Mouse (Mus musculus) forebrain, postnatal 0 days (tissue): ENCODE results near the gene Dand5. TPM values are rescaled to one million over a fixed set of nuclear protein-coding genes. Genes with fewer than 3 reads are reported as not detected.
A peak's percentile ranks its signal among the peaks of the same experiment; 100 is the strongest.

Experiments used
- ATAC-seq: fragments of 200-750 bp; cut with Nextera tagmentation; 2 replicates; pipeline ENCODE4 v1.8.0; 2017; ENCODE audit warnings: mild to moderate bottlenecking, moderate library complexity
- DNase-seq: peaks from one replicate; pipeline ENCODE4 v3.0.0-alpha.2; 2015
- H3K27ac ChIP-seq: fragments of 300-500 bp; sonication (generic); 2 replicates; pipeline ENCODE4 v1.5.1; 2014; ENCODE audit warnings: low read depth, mild to moderate bottlenecking, antibody characterized with exemption, low read length, moderate library complexity, mixed read lengths
- H3K27me3 ChIP-seq: fragments of 300-500 bp; sonication (generic); 2 replicates; pipeline ENCODE4 v1.6.1; 2014; ENCODE audit warnings: mild to moderate bottlenecking, low read length, mixed read lengths; ENCODE audit not compliant: insufficient read depth
- H3K36me3 ChIP-seq: fragments of 300-500 bp; sonication (generic); 2 replicates; pipeline ENCODE4 v1.6.1; 2014; ENCODE audit warnings: mild to moderate bottlenecking, moderate library complexity; ENCODE audit not compliant: insufficient read depth
- H3K4me1 ChIP-seq: fragments of 300-500 bp; sonication (generic); 2 replicates; pipeline ENCODE4 v1.6.1; 2014; ENCODE audit warnings: antibody characterized with exemption; ENCODE audit not compliant: insufficient read depth
- H3K4me2 ChIP-seq: fragments of 300-500 bp; sonication (generic); 2 replicates; pipeline ENCODE4 v1.6.1; 2014; ENCODE audit warnings: low read depth, mild to moderate bottlenecking, moderate library complexity
- H3K4me3 ChIP-seq: fragments of 300-500 bp; sonication (generic); 2 replicates; pipeline ENCODE4 v1.5.1; 2014; ENCODE audit warnings: low read depth, low read length, mixed read lengths
- H3K9ac ChIP-seq: fragments of 300-500 bp; sonication (generic); 2 replicates; pipeline ENCODE4 v1.6.1; 2014; ENCODE audit warnings: mild to moderate bottlenecking
- H3K9me3 ChIP-seq: fragments of 300-500 bp; sonication (generic); 2 replicates; pipeline ENCODE4 v1.6.1; 2016; ENCODE audit warnings: low read length
- CTCF ChIP-seq: sonication (generic); IDR thresholded peaks from 2 replicates; pipeline ENCODE4 v1.5.1; 2016; ENCODE audit warnings: antibody characterized with exemption, control low read depth, low read depth
- WGBS: fragments of 180-500 bp; shearing (Covaris S2); extraction: QIAGEN DNeasy Blood & Tissue Kit; methylation state at CpG from one replicate; pipeline ENCODE4 v1.1.7; 2014; 5-methylcytosine and 5-hydroxymethylcytosine counted together
- polyA plus RNA-seq: library from polyadenylated mRNA; unstranded; fragments of >200 nt; fragmentation: Nextera tagmentation; extraction: Ambion mirVana; gene quantifications from 2 replicates; pipeline ENCODE4 v1.2.1, GENCODE M21; 2015
- total RNA-seq: library from RNA; depleted of rRNA; stranded (reverse); fragments of >200 nt; gene quantifications from 2 replicates; pipeline ENCODE4 v1.2.3, GENCODE M21; 2014

Dand5 gene
- total and polyA plus RNA-seq, 2 experiments from 2014 or later: 6.9 to 10.0 TPM

DNA sequence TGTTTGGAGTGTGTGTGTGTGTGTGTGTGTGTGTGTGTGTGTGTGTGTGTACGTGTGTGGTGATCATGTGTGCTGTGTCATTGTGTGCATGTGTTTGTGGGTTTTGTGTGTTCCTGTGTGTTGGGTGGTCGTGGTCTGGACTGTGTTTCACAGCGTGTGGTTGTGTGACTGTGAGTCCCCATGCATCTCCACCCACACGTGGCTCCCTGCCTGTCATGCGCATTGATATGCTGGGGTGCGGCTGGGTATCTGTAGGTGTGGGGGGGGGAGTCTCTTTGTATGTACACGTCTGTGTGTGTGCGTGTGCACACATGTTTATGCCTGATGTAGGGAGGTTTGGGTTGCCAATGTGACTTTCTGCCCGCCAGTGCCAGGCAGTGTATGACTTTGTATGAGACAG is 29.5 kb downstream of the Dand5 start:
- Histone ChIP-seq H3K4me1 (peaks cover 36% of the 10 kb centered on the region), H3K4me3 (no peak overlapping the region)
- peak; percentile 61 for DNase-seq

DNA sequence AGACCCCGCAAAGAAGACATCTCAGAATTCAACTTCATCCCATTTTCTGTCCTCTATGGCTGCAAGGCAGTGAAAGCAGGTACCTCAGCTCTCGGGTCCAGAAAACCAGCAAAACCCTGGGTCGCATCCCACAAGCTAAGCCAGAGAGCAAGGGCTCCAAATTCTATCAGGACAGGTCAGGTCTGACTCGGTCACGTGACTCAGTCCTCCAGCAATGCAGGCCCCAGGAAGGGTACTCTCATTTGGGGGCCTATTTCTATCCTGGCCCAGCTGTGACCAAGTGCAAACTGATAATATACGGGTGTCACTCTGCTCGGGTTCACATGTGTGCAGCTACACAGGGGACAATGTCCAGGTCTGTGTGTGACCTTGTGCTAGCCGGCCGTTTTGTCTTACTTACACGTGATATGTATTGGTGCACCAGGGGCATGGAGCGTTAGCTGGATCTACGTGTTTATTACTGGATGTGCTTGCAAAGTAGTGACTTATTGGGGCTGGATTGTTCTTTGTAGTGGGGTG is 30.1 kb downstream of the Dand5 start:
- Histone ChIP-seq H3K4me1 (peaks cover 37% of the 10 kb centered on the region), H3K9me3 (no peaks in the 10 kb centered on the region), H3K4me2 (no peak overlapping the region), H3K9ac (no peak overlapping the region), H3K36me3 (no peaks in the 10 kb centered on the region), H3K4me3 (no peak overlapping the region), H3K27ac (peak overlapping the region; percentile 98), H3K27me3 (no peaks in the 10 kb centered on the region)
- no peak for DNase-seq
- no peak for ATAC-seq
- 66% methylated on average over 12 of the region's 12 CpGs for WGBS
- TF ChIP-seq CTCF: no peak

More for the DNA sequence above, 29.5 kb downstream of the Dand5 start:
- Histone ChIP-seq H3K9ac (peak overlapping the region; percentile 51), H3K9me3 (no peaks in the 10 kb centered on the region), H3K27me3 (no peaks in the 10 kb centered on the region), H3K36me3 (no peaks in the 10 kb centered on the region), H3K27ac (peak overlapping the region; percentile 98), H3K4me2 (no peak overlapping the region; the same call in 1 of the 2 replicates)
- 55% methylated on average over 9 of the region's 9 CpGs for WGBS
- TF ChIP-seq CTCF: no peak
- no peak for ATAC-seq

DNA sequence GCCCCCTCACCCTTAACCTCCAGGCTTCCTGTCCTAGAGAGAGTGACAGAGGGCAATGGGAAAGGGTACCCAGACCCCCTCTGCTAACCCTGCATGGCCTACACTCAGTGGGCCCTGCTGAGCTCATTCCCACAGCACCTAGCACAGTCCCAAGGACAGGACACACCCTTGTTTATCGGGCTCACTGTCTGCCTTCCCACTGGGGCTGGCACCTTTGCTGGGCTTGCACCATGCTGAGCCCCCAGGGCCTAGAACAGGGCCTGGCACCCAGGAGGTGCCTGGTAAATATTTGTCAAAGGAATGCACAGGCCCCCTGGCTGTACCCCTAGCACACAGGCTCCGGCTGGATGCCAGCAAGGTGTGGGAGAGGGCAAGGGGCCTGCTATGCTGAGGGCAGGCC is 32.1 kb downstream of the Dand5 start:
- 0 out of 2 replicates have a peak overlapping the region, but pooled peaks have one; percentile 6 for H3K9ac ChIP-seq

DNA sequence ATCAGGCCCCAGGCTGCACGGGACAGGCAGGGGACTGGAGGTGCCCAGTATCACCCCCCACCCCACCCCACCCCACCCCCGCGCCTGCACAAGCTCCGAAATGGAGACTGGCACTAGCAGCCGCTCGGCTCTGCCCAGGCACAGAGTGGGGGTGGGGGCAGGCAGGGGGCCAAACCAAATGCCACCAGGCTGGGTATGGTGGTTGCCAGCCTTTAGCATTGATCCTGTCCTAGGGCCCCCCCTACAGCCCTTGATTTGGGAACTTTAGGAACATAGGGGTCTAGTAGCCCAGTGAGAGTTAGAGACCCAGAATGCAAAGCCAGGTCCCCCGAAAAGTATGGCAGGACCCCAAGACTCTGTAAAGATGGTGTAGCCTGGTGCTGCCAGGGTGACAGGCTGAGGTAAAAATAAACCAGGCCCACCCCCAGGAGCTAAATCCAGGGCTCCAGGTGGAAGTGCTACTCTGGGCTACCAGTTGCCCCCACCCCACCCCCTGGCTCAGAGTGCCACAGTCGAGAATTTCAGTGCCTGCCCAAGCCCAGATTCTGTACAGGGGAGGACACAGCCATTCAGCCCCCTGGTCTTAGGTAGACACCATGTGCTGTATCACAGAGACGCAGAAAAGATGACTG is 32.7 kb downstream of the Dand5 start:
- ATAC-seq: peak; percentile 6; the same call in 1 of the 2 replicates
- H3K9ac ChIP-seq: no peak overlapping the region
- H3K9me3 ChIP-seq: no peaks in the 10 kb centered on the region
- 29% methylated on average over 9 of the region's 9 CpGs for WGBS
- H3K4me2 ChIP-seq: peak overlapping the region; percentile 27
- H3K4me1 ChIP-seq: peaks cover 38% of the 10 kb centered on the region
- no peaks in the 10 kb centered on the region; the same call in 1 of the 2 replicates for H3K27me3 ChIP-seq
- H3K27ac ChIP-seq: peak overlapping the region; percentile 95
- DNase-seq: peak; percentile 68
- H3K4me3 ChIP-seq: no peak overlapping the region
- 0 out of 2 replicates have a peak, but pooled peaks have one; percentile 4 for TF ChIP-seq CTCF
- no peaks in the 10 kb centered on the region for H3K36me3 ChIP-seq

More for the DNA sequence above, 32.1 kb downstream of the Dand5 start:
- H3K27me3 ChIP-seq: no peaks in the 10 kb centered on the region; the same call in 1 of the 2 replicates
- no peaks in the 10 kb centered on the region for H3K9me3 ChIP-seq
- H3K4me2 ChIP-seq: 0 out of 2 replicates have a peak overlapping the region, but pooled peaks have one; percentile 27
- no peak for TF ChIP-seq CTCF
- H3K4me1 ChIP-seq: peaks cover 40% of the 10 kb centered on the region
- peak overlapping the region; percentile 95 for H3K27ac ChIP-seq
- WGBS: 50% methylated on average over 2 of the region's 2 CpGs
- no peak overlapping the region for H3K4me3 ChIP-seq
- DNase-seq (no peak), ATAC-seq (no peak)
- no peaks in the 10 kb centered on the region for H3K36me3 ChIP-seq

DNA sequence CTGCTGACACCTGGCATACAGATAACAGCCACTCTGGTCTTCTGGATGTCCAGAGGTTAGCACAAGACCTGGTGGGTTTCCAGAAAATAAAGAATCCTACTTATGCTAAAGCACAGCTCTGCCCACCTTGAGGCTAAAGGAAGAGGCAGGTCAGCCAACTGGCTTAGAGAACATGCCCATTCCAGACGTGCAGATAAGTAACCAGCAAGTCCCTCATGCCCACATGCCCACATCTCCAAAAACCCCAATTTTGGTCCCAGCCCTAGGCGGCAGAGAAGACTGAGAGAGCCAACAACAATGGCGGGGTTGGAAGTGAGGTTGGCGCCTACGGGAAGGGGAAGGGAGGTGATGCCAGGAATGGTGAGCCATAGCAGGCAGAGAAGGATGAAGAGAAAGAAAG is 33.3 kb downstream of the Dand5 start:
- Histone ChIP-seq H3K36me3 (no peaks in the 10 kb centered on the region), H3K4me1 (peaks cover 39% of the 10 kb centered on the region), H3K27me3 (no peaks in the 10 kb centered on the region; the same call in 1 of the 2 replicates), H3K9ac (no peak overlapping the region), H3K4me3 (no peak overlapping the region), H3K9me3 (no peaks in the 10 kb centered on the region), H3K4me2 (peak overlapping the region; percentile 27), H3K27ac (peak overlapping the region; percentile 95)
- ATAC-seq (no peak), DNase-seq (peak; percentile 48)
- 25% methylated on average over 5 of the region's 5 CpGs for WGBS
- no peak for TF ChIP-seq CTCF

DNA sequence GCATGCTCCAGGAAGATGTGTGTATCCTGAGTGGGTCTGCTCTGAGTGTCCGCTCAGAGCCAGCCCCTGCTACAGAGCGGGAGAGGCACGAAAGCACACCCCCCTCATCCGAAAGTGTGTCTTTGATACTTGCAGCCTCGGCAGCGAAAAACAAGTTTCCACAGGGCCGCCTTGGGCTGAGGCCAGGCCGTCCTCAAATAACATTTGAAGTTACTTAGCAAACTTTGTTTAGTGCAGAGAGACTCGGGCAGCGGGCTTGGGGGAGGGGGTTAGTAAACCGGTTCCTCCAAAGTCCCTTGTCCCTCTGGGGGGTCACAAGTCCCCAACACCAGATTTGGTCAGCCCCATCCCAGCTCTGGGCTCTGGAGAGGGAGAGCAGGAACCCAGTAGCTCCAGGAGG is 33.7 kb downstream of the Dand5 start:
- no peak overlapping the region for H3K9ac ChIP-seq
- WGBS: 11% methylated on average over 11 of the region's 11 CpGs
- DNase-seq (peak; percentile 73), ATAC-seq (no peak)
- H3K4me1 ChIP-seq: peaks cover 38% of the 10 kb centered on the region
- no peaks in the 10 kb centered on the region for H3K36me3 ChIP-seq
- H3K27me3 ChIP-seq: no peaks in the 10 kb centered on the region; the same call in 1 of the 2 replicates
- H3K4me3 ChIP-seq: no peak overlapping the region
- no peaks in the 10 kb centered on the region for H3K9me3 ChIP-seq
- peak overlapping the region; percentile 27; the same call in 1 of the 2 replicates for H3K4me2 ChIP-seq
- no peak for TF ChIP-seq CTCF
- H3K27ac ChIP-seq: peak overlapping the region; percentile 95

DNA sequence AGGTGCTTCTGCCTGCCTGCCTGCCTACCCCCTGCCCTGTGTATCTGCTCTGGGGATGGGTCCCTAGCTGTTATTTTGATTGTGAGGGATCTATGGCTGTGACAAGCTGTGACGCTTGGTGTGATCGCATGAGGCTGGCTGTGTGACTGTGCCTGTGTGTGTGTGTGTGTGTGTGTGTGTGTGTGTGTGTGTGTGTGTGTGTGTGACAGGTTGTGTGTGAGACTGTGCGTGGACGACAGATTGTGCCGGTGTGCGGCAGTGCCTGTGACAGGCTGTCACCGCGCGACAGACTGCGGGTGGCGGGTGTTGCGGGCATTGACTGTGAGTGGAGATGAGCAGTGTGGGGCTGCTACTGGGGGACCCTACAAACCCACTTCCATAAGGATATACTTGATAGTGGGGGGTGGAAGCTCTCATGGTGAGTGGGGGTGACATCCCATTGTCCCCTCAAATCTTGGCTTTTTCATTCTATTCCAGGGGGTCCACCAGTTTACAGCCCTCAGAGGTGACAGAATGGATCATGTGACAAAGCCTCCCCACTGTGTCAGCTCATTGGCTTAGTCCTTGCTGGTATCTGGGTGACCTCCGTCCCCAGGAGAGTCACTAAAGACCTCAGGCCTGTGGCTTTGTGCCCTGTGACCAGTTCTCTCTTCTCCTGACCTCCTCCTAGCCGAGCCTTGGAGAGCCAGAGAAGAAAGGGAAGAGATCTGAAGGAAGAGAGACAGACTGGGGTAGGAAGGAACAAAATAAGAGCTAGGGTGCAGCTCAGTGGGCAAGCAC is 34.9 kb downstream of the Dand5 start:
- 32% methylated on average over 14 of the region's 14 CpGs for WGBS
- peaks cover 38% of the 10 kb centered on the region for H3K4me1 ChIP-seq
- peak overlapping the region; percentile 70 for H3K9ac ChIP-seq
- no peak overlapping the region for H3K4me3 ChIP-seq
- H3K27ac ChIP-seq: peak overlapping the region; percentile 95
- no peaks in the 10 kb centered on the region; the same call in 1 of the 2 replicates for H3K27me3 ChIP-seq
- H3K9me3 ChIP-seq: no peaks in the 10 kb centered on the region
- no peak for TF ChIP-seq CTCF
- H3K4me2 ChIP-seq: 0 out of 2 replicates have a peak overlapping the region, but pooled peaks have one; percentile 57
- peak; percentile 60 for ATAC-seq
- peak; percentile 80 for DNase-seq
- H3K36me3 ChIP-seq: no peaks in the 10 kb centered on the region
